Mouse (Mus musculus): ENCODE results near the gene Olfr430.

GRCm38 (mm10) chr1:174084031-174084430 lies 17.6 kb downstream of the Olfr430 start, which contains the start of gene Olfr429:
- TF ChIP-seq CTCF (IDR thresholded peaks at IDR 0.05; ENCODE audit: extremely low read depth, insufficient read depth, insufficient read length, insufficient replicate concordance) (no peak), POLR2A (IDR thresholded peaks at IDR 0.05; ENCODE audit: low read depth, low read length) (no peak)

Measured in spleen, adult 2 months (tissue).